Mouse (Mus musculus) neutrophil, adult 5-6 weeks (primary cell): ENCODE results near the gene Btg4. TPM values are rescaled to one million over a fixed set of nuclear protein-coding genes. Genes with fewer than 3 reads are reported as not detected.

Source experiments
- ATAC-seq: fragments of 151-379, 151-347 bp; 2 replicates; pipeline ENCODE4 v1.8.0; 2017; ENCODE audit warnings: mild to moderate bottlenecking, moderate TSS enrichment; ENCODE audit not compliant: insufficient number of reproducible peaks, poor library complexity, low FRiP score, severe bottlenecking; ENCODE audit errors: extremely low read depth
- total RNA-seq: library from RNA; stranded (forward); fragments of 200-1000 nt; gene quantifications from 2 replicates; pipeline ENCODE4 v1.2.3, GENCODE M21; 2017

Gene Btg4
- not detected in 2 replicates for total RNA-seq

GRCm38 (mm10) chr9:51060601-51061000 lies at the start of gene Btg4:
Btg4 (plus strand) TSS chr9:51060901.
- ATAC-seq: no peak

- no peak for ATAC-seq
These were observed 47.1 kb upstream of the Btg4 start for GRCm38 (mm10) chr9:51013644-51014043.

- no peak for ATAC-seq
These were observed 45.0 kb upstream of the Btg4 start for GRCm38 (mm10) chr9:51015732-51016131.

- ATAC-seq: no peak
These were observed 41.0 kb upstream of the Btg4 start for GRCm38 (mm10) chr9:51019670-51020069.

GRCm38 (mm10) chr9:51020351-51020750 lies 40.4 kb upstream of the Btg4 start:
- ATAC-seq: no peak

GRCm38 (mm10) chr9:51021123-51021795 lies 39.4 kb upstream of the Btg4 start:
- ATAC-seq: no peak

- no peak for ATAC-seq
These were observed 33.7 kb upstream of the Btg4 start for GRCm38 (mm10) chr9:51026952-51027351.

- peak; percentile 90 for ATAC-seq
These were observed 30.6 kb upstream of the Btg4 start for GRCm38 (mm10) chr9:51030147-51030546.

GRCm38 (mm10) chr9:51031603-51032002 lies 29.1 kb upstream of the Btg4 start:
- ATAC-seq: no peak

- no peak for ATAC-seq
These were observed 28.4 kb upstream of the Btg4 start for GRCm38 (mm10) chr9:51032291-51032690.

- ATAC-seq: no peak
These were observed 27.7 kb upstream of the Btg4 start for GRCm38 (mm10) chr9:51032785-51033529.

GRCm38 (mm10) chr9:51041491-51041980 lies 19.2 kb upstream of the Btg4 start:
- no peak for ATAC-seq

GRCm38 (mm10) chr9:51042136-51042535 lies 18.6 kb upstream of the Btg4 start:
- ATAC-seq: no peak

- ATAC-seq: no peak
These were observed 8.5 kb upstream of the Btg4 start for GRCm38 (mm10) chr9:51052180-51052579.

GRCm38 (mm10) chr9:51056360-51057324 lies 4.1 kb upstream of the Btg4 start:
- no peak for ATAC-seq

- ATAC-seq: no peak
These were observed 1.7 kb upstream of the Btg4 start for GRCm38 (mm10) chr9:51058951-51059521.

GRCm38 (mm10) chr9:51068202-51068601 lies 7.5 kb downstream of the Btg4 start:
- no peak for ATAC-seq

- no peak for ATAC-seq
These were observed 10.1 kb downstream of the Btg4 start for GRCm38 (mm10) chr9:51070801-51071200.

GRCm38 (mm10) chr9:51075780-51076179 lies 15.1 kb downstream of the Btg4 start:
- ATAC-seq: no peak
